Mouse (Mus musculus): Measurements from ENCODE around the gene Slain1.
"Not testable (repeated sequence)": the region's sequence is repeated elsewhere in the genome, so short reads cannot be mapped to it uniquely, and the experiment has no call there.

Slain1 gene

DNA sequence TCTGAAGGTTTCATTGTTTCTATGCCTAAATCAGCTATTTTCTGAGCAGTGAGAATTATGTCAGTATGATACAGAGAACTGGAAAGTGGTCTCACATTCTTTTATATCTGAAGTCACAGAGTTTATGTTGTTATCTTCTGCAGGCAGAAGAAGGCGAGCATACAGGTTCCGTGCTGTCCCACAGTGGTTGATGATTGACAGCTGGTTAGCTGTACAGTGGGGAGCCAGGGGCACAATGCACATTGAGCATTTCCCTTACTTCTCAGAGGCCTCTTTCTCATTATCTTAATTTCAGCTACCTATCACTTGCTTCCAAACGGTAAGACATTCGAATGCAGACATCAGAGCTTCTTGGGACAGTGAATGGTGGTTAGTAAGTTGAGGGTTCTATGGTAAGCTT is 73.8 kb downstream of the Slain1 start:
- no peak for DNase-seq

DNA sequence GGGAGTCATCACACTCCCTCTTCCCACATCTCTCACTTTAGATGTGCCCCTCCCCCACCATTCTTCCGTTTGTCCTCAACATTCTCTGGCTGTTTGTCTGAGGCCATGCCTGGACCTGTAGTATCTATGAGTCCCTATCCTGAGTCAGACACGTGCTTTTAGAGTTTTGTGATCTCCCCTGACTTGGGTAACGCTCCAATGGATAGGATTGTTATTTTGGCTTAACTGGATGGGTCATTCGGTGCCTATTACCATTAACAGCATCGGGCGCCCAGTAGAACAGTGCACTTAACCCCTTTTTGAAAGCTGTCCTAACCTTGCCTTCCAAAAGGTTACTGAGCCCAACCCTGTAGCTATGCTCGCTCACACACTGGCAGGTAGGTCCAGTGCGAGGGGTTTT is 78.5 kb downstream of the Slain1 start:
- no peak for DNase-seq

DNA sequence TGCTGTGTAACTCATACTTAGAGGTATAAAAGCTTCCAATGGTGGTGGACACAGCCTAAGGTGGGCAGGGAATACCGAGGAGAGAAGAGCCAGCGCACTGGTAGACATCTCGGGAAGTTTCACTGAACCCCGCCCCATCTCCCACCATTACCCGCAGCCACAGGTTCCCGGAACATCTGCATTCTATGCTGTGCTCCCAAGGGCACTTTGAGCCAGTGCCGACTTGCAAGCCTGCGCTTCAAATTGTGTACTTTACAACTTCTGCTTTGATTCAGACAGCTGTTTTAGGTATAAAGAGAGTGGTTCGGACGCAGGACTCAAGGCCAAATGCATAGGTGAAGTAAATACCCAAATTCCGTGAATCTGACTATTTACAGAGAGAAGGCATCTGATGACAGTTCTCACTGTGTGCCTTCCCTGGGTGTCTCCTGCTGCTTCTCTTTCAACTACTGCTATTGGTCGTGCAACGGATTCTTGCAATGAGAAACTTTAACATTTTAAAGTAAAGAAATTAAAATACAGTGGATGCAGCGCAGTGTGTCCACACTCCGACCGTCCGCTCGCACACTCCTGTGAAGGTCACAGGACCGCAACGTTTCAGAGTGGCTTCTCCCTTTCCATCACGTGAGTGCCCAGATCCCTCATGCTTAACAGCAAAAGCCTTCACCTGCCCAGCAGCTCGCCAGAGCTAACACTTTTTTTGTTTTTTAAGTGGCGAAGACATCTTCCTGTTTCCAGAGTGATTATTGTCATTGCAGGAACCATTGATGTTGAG is 79.1 kb downstream of the Slain1 start:
- no peak for DNase-seq

DNA sequence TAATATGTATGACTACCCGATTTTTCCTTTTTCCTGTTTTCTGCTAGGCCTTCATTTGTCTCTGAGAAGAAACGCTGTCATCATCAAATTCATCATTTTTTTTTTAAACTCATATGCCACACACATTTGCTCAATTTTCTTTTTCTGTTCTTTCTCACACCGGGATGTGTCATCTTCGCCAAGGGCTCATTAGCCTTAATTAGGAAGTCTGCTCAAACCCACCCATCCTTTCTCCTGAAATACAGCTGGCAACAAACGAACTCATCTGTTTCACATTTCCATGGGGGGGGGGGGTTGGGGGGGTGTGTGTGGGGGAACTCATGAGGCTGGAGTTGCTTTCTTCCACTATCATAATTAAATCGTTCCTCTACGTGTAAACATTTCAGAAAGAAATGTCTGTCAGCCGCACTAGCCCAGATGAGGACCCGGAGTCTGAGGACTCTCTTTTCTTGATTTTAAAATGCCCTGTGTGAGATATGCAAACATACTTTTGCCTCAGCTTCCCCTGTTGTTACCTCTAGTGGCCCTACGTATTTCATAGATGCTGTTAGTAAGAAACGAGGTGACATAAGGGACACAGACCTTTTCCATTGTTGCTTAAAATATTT is 79.8 kb downstream of the Slain1 start:
- DNase-seq: no peak

DNA sequence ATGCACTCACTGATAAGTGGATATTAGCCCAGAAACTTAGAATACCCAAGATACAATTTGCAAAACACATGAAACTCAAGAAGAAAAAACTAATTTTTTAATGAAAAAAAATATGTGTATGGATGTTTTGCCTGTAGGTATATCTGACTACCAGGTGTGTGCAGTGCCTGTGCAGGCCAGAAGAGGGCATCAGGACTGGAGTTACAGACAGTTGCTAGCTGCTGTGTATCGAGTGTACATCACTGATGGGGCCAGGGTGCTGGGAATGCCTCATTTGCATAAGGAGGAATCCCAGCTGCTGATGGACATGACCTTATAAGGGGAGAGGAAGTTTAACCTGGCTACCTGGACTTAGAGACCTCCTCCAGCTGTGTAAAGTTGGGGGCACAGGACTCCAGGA is 82.6 kb downstream of the Slain1 start:
- DNase-seq: no peak

- DNase-seq: no peak
Measured at GRCm38 (mm10) chr14:103741216-103741615, 91.2 kb downstream of the Slain1 start.

GRCm38 (mm10) chr14:103742150-103742549 is 92.1 kb downstream of the Slain1 start:
- no peak for DNase-seq

DNA sequence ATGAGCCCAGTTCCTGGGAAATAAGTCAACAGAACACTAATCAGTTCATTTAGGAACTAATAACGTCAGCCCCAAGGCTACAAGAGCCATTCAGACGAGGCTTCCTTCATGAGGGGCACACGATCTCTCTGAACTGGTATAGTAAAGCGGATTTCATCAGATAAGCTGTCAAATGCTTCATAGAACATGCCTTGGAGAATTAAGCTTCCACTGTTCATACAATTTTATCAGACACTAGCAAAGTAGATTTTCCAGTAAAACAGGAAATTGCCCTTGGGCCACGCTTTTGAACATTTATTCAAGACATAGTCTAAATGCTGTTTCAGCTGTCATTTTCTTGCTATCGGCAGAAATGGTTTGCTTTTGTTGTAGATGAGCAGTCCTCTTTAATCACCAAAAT is 97.3 kb downstream of the Slain1 start:
- DNase-seq: no peak

GRCm38 (mm10) chr14:103750638-103751037 is 100.6 kb downstream of the Slain1 start:
- not testable (repeated sequence) for DNase-seq

- DNase-seq: no peak
Measured at GRCm38 (mm10) chr14:103751384-103751783, 101.4 kb downstream of the Slain1 start.

- DNase-seq: no peak
Measured at GRCm38 (mm10) chr14:103752773-103753172, 102.7 kb downstream of the Slain1 start.

- no peak for DNase-seq
Measured at GRCm38 (mm10) chr14:103754041-103754440, 104.0 kb downstream of the Slain1 start.

- DNase-seq: no peak
Measured at GRCm38 (mm10) chr14:103754465-103754864, 104.4 kb downstream of the Slain1 start.
